Mouse (Mus musculus) liver, embryonic 14.5 days (tissue): Measurements from ENCODE around the gene Plb1. TPM values are rescaled to one million over a fixed set of nuclear protein-coding genes. Genes with fewer than 3 reads are reported as not detected.

Experiments used
- ATAC-seq: fragments of 200-750 bp; cut with Nextera tagmentation; 2 replicates; pipeline ENCODE4 v1.8.0; 2017; ENCODE audit warnings: moderate number of reproducible peaks, mild to moderate bottlenecking, moderate library complexity; ENCODE audit not compliant: insufficient read depth
- DNase-seq, 3 experiments: peaks; one replicate each; pipeline ENCODE4 v3.0.0-alpha.2; 2012 to 2013; ENCODE audit warnings: low read depth in 3 of 3, low spot score in 3 of 3
- H3K27ac ChIP-seq: fragments of 300-500 bp; sonication (generic); 2 replicates; pipeline ENCODE4 v1.5.1; 2014; ENCODE audit warnings: moderate library complexity, mild to moderate bottlenecking, control low read depth, inconsistent platforms
- H3K27me3 ChIP-seq: fragments of 300-500 bp; sonication (generic); 2 replicates; pipeline ENCODE4 v1.6.1; 2014; ENCODE audit warnings: mild to moderate bottlenecking, low read length, moderate library complexity; ENCODE audit not compliant: control insufficient read depth, insufficient read depth
- H3K36me3 ChIP-seq: fragments of 300-500 bp; sonication (generic); replicated peaks from 2 replicates; pipeline ENCODE4 v1.6.1; 2014; ENCODE audit warnings: low read depth; ENCODE audit not compliant: control insufficient read depth, insufficient read depth
- H3K4me1 ChIP-seq, 2 experiments: fragments of 200-500 bp in 1 of 2; fragments of 300-500 bp in 1 of 2; sonication (generic) in 1 of 2; replicated peaks; 2 replicates each; pipeline ENCODE4 v1.6.1; 2012 to 2014; ENCODE audit warnings: antibody characterized with exemption in 1 of 2, inconsistent platforms in 1 of 2, low read length in 1 of 2; ENCODE audit not compliant: control insufficient read depth in 2 of 2, insufficient read depth in 2 of 2
- H3K4me2 ChIP-seq: fragments of 300-500 bp; sonication (generic); 2 replicates; pipeline ENCODE4 v1.6.1; 2014; ENCODE audit warnings: low read depth, mild to moderate bottlenecking, control low read depth, moderate library complexity
- H3K4me3 ChIP-seq, 2 experiments: fragments of 200-500 bp in 1 of 2; fragments of 300-500 bp in 1 of 2; sonication (generic) in 1 of 2; 2 replicates each; pipeline ENCODE4 v1.5.1; 2012 to 2014; ENCODE audit warnings: low read depth in 2 of 2, low read length in 2 of 2, mild to moderate bottlenecking in 2 of 2, control low read depth in 1 of 2, inconsistent platforms in 1 of 2, moderate library complexity in 1 of 2; ENCODE audit not compliant: insufficient read depth in 1 of 2
- H3K9ac ChIP-seq: fragments of 300-500 bp; sonication (generic); replicated peaks from 2 replicates; pipeline ENCODE4 v1.6.1; 2014; ENCODE audit warnings: mild to moderate bottlenecking, control low read depth, moderate library complexity
- H3K9me3 ChIP-seq: fragments of 300-500 bp; sonication (generic); 2 replicates; pipeline ENCODE4 v1.6.1; 2016; ENCODE audit warnings: low read length, mixed read lengths; ENCODE audit not compliant: control insufficient read depth
- CTCF ChIP-seq: IDR thresholded peaks from 2 replicates; pipeline ENCODE4 v1.5.1; 2016; ENCODE audit warnings: antibody characterized with exemption, low read depth, control low read depth
- EP300 ChIP-seq: IDR thresholded peaks from 2 replicates; pipeline ENCODE4 v1.6.1; 2016; ENCODE audit warnings: antibody characterized with exemption, low read depth
- WGBS: fragments of 180-500 bp; shearing (Covaris S2); extraction: QIAGEN DNeasy Blood & Tissue Kit; methylation state at CpG from one replicate; pipeline ENCODE4 v1.1.7; 2014; ENCODE audit not compliant: insufficient replicate concordance; 5-methylcytosine and 5-hydroxymethylcytosine counted together
- polyA plus RNA-seq, 2 experiments: library from polyadenylated mRNA; depleted of rRNA in 1 of 2; stranded (reverse) in 1 of 2; unstranded in 1 of 2; fragments of >200 nt; fragmentation: Nextera tagmentation in 1 of 2; extraction: Ambion mirVana in 1 of 2; gene quantifications; 2 replicates each; pipeline versions ENCODE4 v1.2.1 to v1.2.3; 2012 to 2014

The Plb1 gene
- polyA plus RNA-seq, 2 experiments: 0.02 TPM; not detected in 1

- WGBS: 56% methylated on average over 4 of the region's 4 CpGs
- TF ChIP-seq CTCF: no peak
- no peak for TF ChIP-seq EP300
- Histone ChIP-seq H3K9ac (no peak overlapping the region), H3K4me2 (no peak overlapping the region), H3K9me3 (no peaks in the 10 kb centered on the region), H3K27me3 (no peaks in the 10 kb centered on the region), H3K36me3 (no peaks in the 10 kb centered on the region), H3K4me3 (no peak overlapping the region), H3K27ac (no peak overlapping the region), H3K4me1 (no peaks in the 10 kb centered on the region)
- DNase-seq: no peak
- ATAC-seq: no peak
These were observed 172.8 kb downstream of the Plb1 start for GRCm38 (mm10) chr5:32405199-32405855.

- no peak for ATAC-seq
- no peaks in the 10 kb centered on the region for H3K9me3 ChIP-seq
- no peak overlapping the region for H3K27ac ChIP-seq
- no peak overlapping the region for H3K9ac ChIP-seq
- H3K27me3 ChIP-seq: no peaks in the 10 kb centered on the region
- no peak overlapping the region for H3K4me3 ChIP-seq
- H3K4me1 ChIP-seq: 0 out of 4 replicates have a peak, but pooled peaks cover 0 to 6% of the 10 kb centered on the region in 2 experiments
- no peaks in the 10 kb centered on the region for H3K36me3 ChIP-seq
- no peak for DNase-seq
- TF ChIP-seq EP300 (no peak), CTCF (no peak)
- H3K4me2 ChIP-seq: no peak overlapping the region
- WGBS: 47% methylated on average over 1 of the region's 1 CpGs
These were observed 176.3 kb downstream of the Plb1 start for GRCm38 (mm10) chr5:32408771-32409170.

GRCm38 (mm10) chr5:32409747-32410146 lies 177.2 kb downstream of the Plb1 start:
- no peak for TF ChIP-seq EP300
- TF ChIP-seq CTCF: no peak
- no peak overlapping the region for H3K9ac ChIP-seq
- H3K4me2 ChIP-seq: no peak overlapping the region
- H3K4me1 ChIP-seq: peaks cover 0 to 6% of the 10 kb centered on the region in 2 experiments; a peak in 1 of 4 replicates
- H3K36me3 ChIP-seq: no peaks in the 10 kb centered on the region
- no peak overlapping the region for H3K27ac ChIP-seq
- no peaks in the 10 kb centered on the region for H3K27me3 ChIP-seq
- DNase-seq: no peak
- H3K4me3 ChIP-seq: no peak overlapping the region
- H3K9me3 ChIP-seq: no peaks in the 10 kb centered on the region
- no peak for ATAC-seq
- WGBS: 57% methylated on average over 2 of the region's 2 CpGs

- Histone ChIP-seq H3K4me3 (no peak overlapping the region), H3K9me3 (no peaks in the 10 kb centered on the region), H3K27me3 (no peaks in the 10 kb centered on the region), H3K9ac (no peak overlapping the region), H3K4me1 (peaks cover 0 to 6% of the 10 kb centered on the region in 2 experiments; a peak in 1 of 4 replicates), H3K36me3 (no peaks in the 10 kb centered on the region), H3K27ac (no peak overlapping the region), H3K4me2 (no peak overlapping the region)
- ATAC-seq (no peak), DNase-seq (no peak)
- TF ChIP-seq CTCF: no peak
- whole genome bisulfite sequencing: 9% methylated on average over 3 of the region's 3 CpGs
These were observed 178.6 kb downstream of the Plb1 start for GRCm38 (mm10) chr5:32410954-32411688.

- no peak overlapping the region for H3K4me3 ChIP-seq
- H3K27ac ChIP-seq: no peak overlapping the region
- no peaks in the 10 kb centered on the region for H3K36me3 ChIP-seq
- no peak for ATAC-seq
- no peak overlapping the region for H3K4me2 ChIP-seq
- no peaks in the 10 kb centered on the region for H3K9me3 ChIP-seq
- no peak for TF ChIP-seq CTCF
- no peak for TF ChIP-seq EP300
- no peak overlapping the region for H3K9ac ChIP-seq
- H3K4me1 ChIP-seq: peaks cover 0 to 6% of the 10 kb centered on the region in 2 experiments; a peak in 1 of 4 replicates
- WGBS: 50% methylated on average over 1 of the region's 1 CpGs
- DNase-seq: no peak
- H3K27me3 ChIP-seq: no peaks in the 10 kb centered on the region
These were observed 179.9 kb downstream of the Plb1 start for GRCm38 (mm10) chr5:32412186-32412950.
